Mouse (Mus musculus) hindbrain, embryonic 15.5 days (tissue): Measurements from ENCODE around the gene Gpr152. TPM values are rescaled to one million over a fixed set of nuclear protein-coding genes. Genes with fewer than 3 reads are reported as not detected.

Experiments
- ATAC-seq: fragments of 200-750 bp; cut with Nextera tagmentation; 2 replicates; pipeline ENCODE4 v1.8.0; 2017; ENCODE audit warnings: low read depth, moderate number of reproducible peaks, moderate TSS enrichment; ENCODE audit not compliant: low FRiP score
- H3K27ac ChIP-seq: fragments of 300-500 bp; sonication (generic); replicated peaks from 2 replicates; pipeline ENCODE4 v1.5.1; 2015; ENCODE audit warnings: mild to moderate bottlenecking, inconsistent platforms
- H3K27me3 ChIP-seq: fragments of 300-500 bp; sonication (generic); 2 replicates; pipeline ENCODE4 v1.6.1; 2015; ENCODE audit warnings: control low read depth, inconsistent platforms
- H3K36me3 ChIP-seq: fragments of 300-500 bp; sonication (generic); 2 replicates; pipeline ENCODE4 v1.6.1; 2015; ENCODE audit warnings: control low read depth, inconsistent platforms
- H3K4me1 ChIP-seq: fragments of 300-500 bp; sonication (generic); replicated peaks from 2 replicates; pipeline ENCODE4 v1.6.1; 2015; ENCODE audit warnings: control low read depth, inconsistent platforms
- H3K4me2 ChIP-seq: fragments of 300-500 bp; sonication (generic); 2 replicates; pipeline ENCODE4 v1.6.1; 2015; ENCODE audit warnings: moderate library complexity, mild to moderate bottlenecking, inconsistent platforms
- H3K4me3 ChIP-seq: fragments of 300-500 bp; sonication (generic); 2 replicates; pipeline ENCODE4 v1.5.1; 2015; ENCODE audit warnings: mild to moderate bottlenecking, inconsistent platforms
- H3K9ac ChIP-seq: fragments of 300-500 bp; sonication (generic); 2 replicates; pipeline ENCODE4 v1.6.1; 2015; ENCODE audit warnings: inconsistent platforms
- H3K9me3 ChIP-seq: fragments of 300-500 bp; sonication (generic); 2 replicates; pipeline ENCODE4 v1.6.1; 2016; ENCODE audit warnings: control low read depth, inconsistent platforms
- WGBS: fragments of 180-500 bp; shearing (Covaris S2); methylation state at CpG from one replicate; pipeline ENCODE4 v1.1.7; 2015; 5-methylcytosine and 5-hydroxymethylcytosine counted together
- polyA plus RNA-seq: library from polyadenylated mRNA; unstranded; fragments of >200 nt; fragmentation: Nextera tagmentation; extraction: Ambion mirVana; gene quantifications from 2 replicates; pipeline ENCODE4 v1.2.1, GENCODE M21; 2015

Gpr152 gene
- polyA plus RNA-seq, 1 experiment from 2014 or later: 0.04 TPM

- WGBS: 64% methylated on average over 6 of the region's 6 CpGs
- peaks cover 37% of the 10 kb centered on the region for H3K36me3 ChIP-seq
- H3K4me2 ChIP-seq: no peak overlapping the region
- ATAC-seq: no peak
- 0 out of 2 replicates have a peak, but pooled peaks cover 3% of the 10 kb centered on the region for H3K4me1 ChIP-seq
- no peaks in the 10 kb centered on the region for H3K9me3 ChIP-seq
- H3K9ac ChIP-seq: no peak overlapping the region
- no peak overlapping the region for H3K27ac ChIP-seq
- H3K27me3 ChIP-seq: no peaks in the 10 kb centered on the region
- no peak overlapping the region for H3K4me3 ChIP-seq
These were observed 15.9 kb downstream of the Gpr152 start for GRCm38 (mm10) chr19:4155223-4156072.

DNA sequence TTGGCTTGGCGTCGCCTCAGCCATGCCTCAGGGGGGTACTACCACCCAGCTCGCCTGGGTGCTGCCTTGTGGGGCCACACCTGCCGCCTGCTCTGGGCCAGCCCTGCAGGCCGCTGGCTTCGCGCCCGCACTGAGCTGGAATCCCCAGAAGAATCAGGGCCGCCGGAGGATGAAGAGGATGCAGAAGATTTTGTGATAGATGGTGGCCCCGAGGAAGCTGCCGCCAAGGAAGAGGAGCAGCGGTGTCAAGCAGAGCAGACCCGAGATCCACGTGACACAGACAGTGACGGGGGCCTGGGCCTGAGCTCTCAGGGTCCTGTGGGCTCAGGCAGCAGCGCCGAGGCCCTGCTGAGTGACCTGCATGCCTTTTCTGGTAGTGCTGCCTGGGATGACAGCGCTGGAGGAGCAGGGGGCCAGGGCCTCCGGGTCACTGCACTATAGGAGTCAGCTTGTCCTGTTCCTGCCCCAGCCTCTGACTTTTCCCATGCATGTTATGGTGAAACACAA is 16.5 kb downstream of the Gpr152 start:
- peaks cover 40% of the 10 kb centered on the region for H3K36me3 ChIP-seq

DNA sequence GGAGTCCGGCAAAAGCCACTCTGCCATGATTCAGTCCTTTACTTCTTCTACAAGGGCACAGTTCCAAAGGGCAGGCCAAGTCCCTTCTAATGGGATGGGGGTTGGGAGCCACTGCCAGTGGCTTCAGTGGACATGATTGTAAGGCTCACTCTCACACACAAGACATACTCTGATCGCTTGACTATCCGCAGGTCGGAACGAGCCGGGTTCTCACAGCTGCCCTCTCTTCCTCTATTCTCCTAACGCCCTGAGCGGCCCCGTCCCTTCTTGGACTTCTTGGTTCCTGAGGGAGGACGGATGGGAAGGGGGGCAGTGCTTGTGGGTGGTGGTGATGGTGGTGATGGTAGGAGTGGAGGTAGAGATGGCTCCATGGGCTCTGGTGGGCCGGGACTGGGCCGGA is 17.2 kb downstream of the Gpr152 start:
- Histone ChIP-seq H3K4me3 (no peak overlapping the region), H3K4me1 (0 out of 2 replicates have a peak, but pooled peaks cover under 1% of the 10 kb centered on the region), H3K9me3 (no peaks in the 10 kb centered on the region), H3K27me3 (no peaks in the 10 kb centered on the region), H3K4me2 (no peak overlapping the region), H3K9ac (no peak overlapping the region), H3K27ac (no peak overlapping the region), H3K36me3 (peaks cover 38% of the 10 kb centered on the region)
- WGBS: 92% methylated on average over 12 of the region's 12 CpGs
- ATAC-seq: no peak

More for the DNA sequence above, 16.5 kb downstream of the Gpr152 start:
- Histone ChIP-seq H3K27ac (no peak overlapping the region), H3K9ac (no peak overlapping the region), H3K4me2 (no peak overlapping the region), H3K4me3 (no peak overlapping the region), H3K4me1 (no peaks in the 10 kb centered on the region), H3K27me3 (no peaks in the 10 kb centered on the region), H3K9me3 (no peaks in the 10 kb centered on the region)
- no peak for ATAC-seq
- 56% methylated on average over 20 of the region's 20 CpGs for WGBS

DNA sequence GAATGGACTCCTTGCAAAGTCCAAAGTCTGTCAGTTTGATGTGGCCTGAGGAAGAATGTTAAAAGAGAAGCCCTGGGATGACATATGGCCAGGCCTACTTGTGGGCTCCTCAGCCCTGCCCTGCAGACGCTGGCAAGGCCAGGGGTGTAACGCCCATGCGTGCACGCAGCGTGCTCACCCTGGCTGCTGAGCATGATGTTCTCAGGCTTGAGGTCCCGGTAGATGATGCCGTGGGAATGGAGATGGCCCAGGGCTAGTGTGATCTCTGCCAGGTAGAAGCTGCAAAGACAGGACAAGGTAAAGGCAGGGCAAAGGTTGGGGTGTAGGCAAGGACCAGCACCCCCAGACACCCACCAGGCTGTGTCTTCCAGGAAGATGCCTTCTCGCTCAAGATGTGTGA is 19.5 kb downstream of the Gpr152 start:
- ATAC-seq: no peak
- no peak overlapping the region for H3K9ac ChIP-seq
- H3K4me2 ChIP-seq: no peak overlapping the region
- WGBS: 98% methylated on average over 8 of the region's 8 CpGs
- H3K4me1 ChIP-seq: peaks cover 18% of the 10 kb centered on the region
- H3K4me3 ChIP-seq: no peak overlapping the region
- no peak overlapping the region for H3K27ac ChIP-seq
- no peaks in the 10 kb centered on the region for H3K27me3 ChIP-seq
- H3K9me3 ChIP-seq: no peaks in the 10 kb centered on the region
- peaks cover 38% of the 10 kb centered on the region for H3K36me3 ChIP-seq

DNA sequence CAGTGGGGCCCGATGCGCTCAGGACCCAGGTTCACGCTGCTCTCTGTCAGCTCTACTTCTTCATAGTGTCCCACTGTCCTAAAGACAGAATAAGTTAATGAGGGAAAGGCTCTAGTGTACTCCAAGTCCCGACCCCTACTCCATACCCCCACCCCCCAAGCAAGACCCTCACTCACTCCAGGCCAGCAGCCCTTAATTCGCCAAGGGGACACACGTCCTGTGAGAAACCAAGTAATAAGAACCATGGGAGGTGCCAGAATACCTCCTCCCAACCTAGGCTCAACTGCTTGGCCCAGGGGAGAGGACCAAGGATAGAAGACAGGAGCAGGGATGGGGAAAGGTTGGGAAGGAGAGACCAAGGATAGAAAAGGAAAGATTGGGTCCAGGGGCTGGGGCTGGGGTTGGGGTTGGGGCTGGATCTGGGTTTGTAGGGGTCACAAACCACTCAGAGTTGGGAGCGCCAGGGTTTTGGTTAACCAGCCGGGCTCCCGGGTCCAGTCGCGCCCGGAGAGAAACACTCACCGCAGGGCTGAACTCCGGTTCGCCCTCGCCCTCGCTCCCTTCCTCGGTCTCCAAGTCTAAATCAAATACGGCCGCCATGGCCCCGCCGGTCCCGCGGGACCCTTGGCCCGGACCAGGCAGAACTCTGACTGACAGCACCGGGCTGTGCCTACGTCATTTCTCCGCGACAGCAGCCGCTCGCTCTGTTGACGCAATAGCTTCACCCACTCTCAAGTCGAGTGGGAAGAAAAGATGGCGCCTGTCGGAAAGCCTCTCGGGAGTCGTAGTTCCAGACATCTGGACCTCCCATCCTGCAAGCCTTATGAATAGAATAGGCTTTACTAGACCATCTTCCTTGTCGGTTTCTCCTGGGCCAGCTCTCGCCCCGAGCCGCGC is 23.3 kb downstream of the Gpr152 start, which contains the start of gene Rps6kb2:
Gene Rps6kb2, minus strand, starts transcription at position 709 of the 897 bp plus-strand sequence.
- H3K36me3 ChIP-seq: peaks cover 27% of the 10 kb centered on the region
- H3K4me2 ChIP-seq: peak within 1 kb of the TSS; percentile 96
- H3K27ac ChIP-seq: peak within 1 kb of the TSS; percentile 74
- no peaks in the 10 kb centered on the region for H3K27me3 ChIP-seq
- H3K9ac ChIP-seq: peak within 1 kb of the TSS; percentile 74
- H3K4me1 ChIP-seq: peaks cover 20% of the 10 kb centered on the region
- H3K4me3 ChIP-seq: peak within 1 kb of the TSS; percentile 69
- peak; percentile 91 for ATAC-seq
- 7% methylated on average over 42 of the region's 42 CpGs for WGBS
- H3K9me3 ChIP-seq: no peaks in the 10 kb centered on the region

DNA sequence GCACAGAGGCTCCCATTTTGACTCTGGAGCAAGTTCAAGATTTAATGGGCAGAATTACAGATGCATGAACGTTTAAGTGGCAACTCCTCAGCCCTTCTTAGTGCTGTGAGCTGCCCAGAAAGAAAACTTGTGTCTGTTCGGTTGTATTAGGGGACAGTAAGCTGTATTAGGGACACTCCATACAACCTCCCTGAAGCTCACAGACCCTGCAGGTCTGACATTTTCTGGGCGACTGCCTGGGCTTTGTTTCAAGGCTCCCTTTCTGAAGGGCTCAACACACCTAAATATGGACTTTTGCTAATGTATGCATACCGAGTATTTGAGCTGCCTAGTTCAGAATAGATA is 23.9 kb downstream of the Gpr152 start:
- Histone ChIP-seq H3K36me3 (peaks cover 21% of the 10 kb centered on the region), H3K9me3 (no peaks in the 10 kb centered on the region), H3K9ac (peak overlapping the region; percentile 74), H3K4me2 (peak overlapping the region; percentile 96), H3K4me1 (peaks cover 20% of the 10 kb centered on the region), H3K4me3 (peak overlapping the region; percentile 69), H3K27me3 (no peaks in the 10 kb centered on the region), H3K27ac (peak overlapping the region; percentile 74)
- ATAC-seq: peak; percentile 35; the same call in 1 of the 2 replicates
- WGBS: 40% methylated on average over 4 of the region's 4 CpGs

DNA sequence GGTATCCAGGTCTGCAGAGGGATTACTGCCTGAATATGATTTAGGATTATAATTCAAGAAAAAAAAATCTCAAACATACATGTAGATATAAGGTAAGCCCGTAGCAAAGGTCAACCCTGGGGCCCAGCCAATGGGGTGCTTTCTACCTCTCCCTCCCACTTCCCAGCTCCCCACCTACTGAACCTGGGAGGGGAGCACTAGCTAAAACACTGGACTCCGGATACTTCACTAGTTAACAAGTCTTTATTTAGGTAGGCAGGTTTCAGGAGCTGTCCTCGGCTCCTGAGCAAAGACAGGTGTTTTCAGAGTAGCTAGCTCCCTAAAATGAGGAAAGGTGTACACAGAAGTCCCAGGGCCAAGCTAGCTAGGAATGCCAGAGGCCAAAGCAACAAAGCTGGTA is 24.5 kb downstream of the Gpr152 start:
- ATAC-seq: no peak
- Histone ChIP-seq H3K9ac (no peak overlapping the region), H3K9me3 (no peaks in the 10 kb centered on the region), H3K4me1 (peaks cover 20% of the 10 kb centered on the region), H3K36me3 (peaks cover 15% of the 10 kb centered on the region), H3K27ac (peak overlapping the region; percentile 74), H3K4me2 (no peak overlapping the region), H3K27me3 (no peaks in the 10 kb centered on the region), H3K4me3 (no peak overlapping the region)
- 78% methylated on average over 3 of the region's 3 CpGs for WGBS

- ATAC-seq: no peak
- no peak overlapping the region for H3K9ac ChIP-seq
- peaks cover 22% of the 10 kb centered on the region for H3K4me1 ChIP-seq
- peaks cover 9% of the 10 kb centered on the region for H3K36me3 ChIP-seq
- WGBS: 76% methylated on average over 2 of the region's 2 CpGs
- no peak overlapping the region for H3K27ac ChIP-seq
- no peaks in the 10 kb centered on the region for H3K9me3 ChIP-seq
- no peak overlapping the region for H3K4me2 ChIP-seq
- H3K27me3 ChIP-seq: no peaks in the 10 kb centered on the region
- H3K4me3 ChIP-seq: no peak overlapping the region
These were observed 25.1 kb downstream of the Gpr152 start for GRCm38 (mm10) chr19:4164721-4165120.

- Histone ChIP-seq H3K4me2 (no peak overlapping the region), H3K4me1 (peaks cover 29% of the 10 kb centered on the region), H3K9me3 (no peaks in the 10 kb centered on the region), H3K36me3 (no peaks in the 10 kb centered on the region), H3K4me3 (no peak overlapping the region), H3K27ac (no peak overlapping the region), H3K27me3 (no peaks in the 10 kb centered on the region), H3K9ac (no peak overlapping the region)
- 73% methylated on average over 9 of the region's 9 CpGs for WGBS
- no peak for ATAC-seq
These were observed 27.3 kb downstream of the Gpr152 start for GRCm38 (mm10) chr19:4166678-4167476.

- ATAC-seq: peak; percentile 95
- WGBS: under 1% methylated on average over 41 of the region's 43 CpGs
- no peaks in the 10 kb centered on the region for H3K27me3 ChIP-seq
- H3K9me3 ChIP-seq: no peaks in the 10 kb centered on the region
- peak overlapping the region; percentile 83 for H3K4me2 ChIP-seq
- H3K36me3 ChIP-seq: no peaks in the 10 kb centered on the region
- peak overlapping the region; percentile 93 for H3K27ac ChIP-seq
- H3K4me3 ChIP-seq: peak overlapping the region; percentile 43
- peak overlapping the region; percentile 64 for H3K9ac ChIP-seq
- H3K4me1 ChIP-seq: peaks cover 11% of the 10 kb centered on the region
These were observed 29.8 kb downstream of the Gpr152 start for GRCm38 (mm10) chr19:4169378-4169784.

GRCm38 (mm10) chr19:4169810-4170209 is 30.2 kb downstream of the Gpr152 start:
- WGBS: 4% methylated on average over 27 of the region's 27 CpGs
- no peaks in the 10 kb centered on the region for H3K9me3 ChIP-seq
- H3K36me3 ChIP-seq: no peaks in the 10 kb centered on the region
- no peaks in the 10 kb centered on the region for H3K27me3 ChIP-seq
- peaks cover 11% of the 10 kb centered on the region for H3K4me1 ChIP-seq
- H3K27ac ChIP-seq: peak overlapping the region; percentile 93
- H3K9ac ChIP-seq: peak overlapping the region; percentile 64
- peak overlapping the region; percentile 43 for H3K4me3 ChIP-seq
- H3K4me2 ChIP-seq: peak overlapping the region; percentile 83
- ATAC-seq: peak; percentile 65
